Mouse (Mus musculus): ENCODE measurements around the gene Gja4. TPM values are rescaled to one million over a fixed set of nuclear protein-coding genes. Genes with fewer than 3 reads are reported as not detected.

The Gja4 gene
- 9.9 and 10.0 TPM in 2 replicates for polyA plus RNA-seq (2015; fragmentation: Nextera tagmentation; extraction: Ambion mirVana)

GRCm38 (mm10) chr4:127313861-127314260 is at the start of gene Gja4:
Gene Gja4, minus strand, starts transcription at chr4:127314039.

GRCm38 (mm10) chr4:127358018-127358417 is 44.2 kb upstream of the Gja4 start, which contains the start of gene Gjb5:
Gene Gjb5, minus strand, starts transcription at chr4:127358181.

GRCm38 (mm10) chr4:127353951-127354438 is 40.2 kb upstream of the Gja4 start, which contains the start of gene Gjb4:
Gene Gjb4, minus strand, starts transcription at chr4:127354081.

GRCm38 (mm10) chr4:127330181-127331100 is 16.6 kb upstream of the Gja4 start, which contains the start of gene Gjb3:
Gene Gjb3, minus strand, starts transcription at chr4:127330844.

Other genes with a start within 250 kb of the Gja4 start
- gene Zmym6, start 236.7 kb downstream of the Gja4 start, polyA plus RNA-seq (2015; fragmentation: Nextera tagmentation; extraction: Ambion mirVana): 5.7 and 5.8 TPM in 2 replicates
- gene Tmem35b, start 190.3 kb downstream of the Gja4 start, polyA plus RNA-seq (2015; fragmentation: Nextera tagmentation; extraction: Ambion mirVana): 9.7 and 10.5 TPM in 2 replicates
- gene Dlgap3, start 144.8 kb downstream of the Gja4 start, polyA plus RNA-seq (2015; fragmentation: Nextera tagmentation; extraction: Ambion mirVana): 0.05 and 0.12 TPM in 2 replicates
- gene Smim12, start 70.3 kb downstream of the Gja4 start, polyA plus RNA-seq (2015; fragmentation: Nextera tagmentation; extraction: Ambion mirVana): 35.3 and 41.1 TPM in 2 replicates
- gene Gjb3, start 16.8 kb upstream of the Gja4 start, polyA plus RNA-seq (2015; fragmentation: Nextera tagmentation; extraction: Ambion mirVana): 0.69 and 0.99 TPM in 2 replicates
- not detected in 2 replicates for gene Gjb4, start 40.0 kb upstream of the Gja4 start, polyA plus RNA-seq (2015; fragmentation: Nextera tagmentation; extraction: Ambion mirVana)
- 1.0 and 1.2 TPM in 2 replicates for gene Gjb5, start 44.1 kb upstream of the Gja4 start, polyA plus RNA-seq (2015; fragmentation: Nextera tagmentation; extraction: Ambion mirVana)

All from spleen, postnatal 0 days (tissue).